Mouse (Mus musculus) heart, postnatal 4 days (tissue): ENCODE results near the gene Nfkbiz. TPM values are rescaled to one million over a fixed set of nuclear protein-coding genes. Genes with fewer than 3 reads are reported as not detected.

Source experiments
- DNase-seq: peaks from one replicate; pipeline ENCODE4 v3.0.0; 2021
- total RNA-seq, 2 experiments: library from RNA; stranded (reverse); gene quantifications; 2 replicates each; pipeline ENCODE4 v1.2.3; 2021

Gene Nfkbiz
- total RNA-seq, 2 experiments from 2014 or later = 3.8 to 3.9 TPM

DNA sequence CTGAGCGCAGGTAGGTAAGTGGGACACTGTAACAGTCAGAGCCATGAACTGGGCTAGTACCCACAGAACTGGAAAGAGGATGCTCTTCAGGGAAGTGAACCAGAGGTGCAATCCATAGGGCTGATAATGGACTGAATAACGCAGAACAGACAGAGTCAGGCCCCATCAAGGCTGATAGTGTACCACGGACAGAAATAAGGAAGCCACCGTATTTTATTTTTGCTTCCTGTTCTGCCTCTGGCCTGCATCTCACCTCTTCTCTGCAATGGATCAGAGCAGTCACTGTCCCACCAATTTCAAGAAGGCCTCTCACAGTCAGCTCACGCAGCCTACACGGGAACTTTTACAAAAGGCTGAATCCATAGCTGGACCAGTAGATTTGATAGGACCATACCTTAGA lies 6.7 kb downstream of the Nfkbiz start:
- DNase-seq = no peak

DNA sequence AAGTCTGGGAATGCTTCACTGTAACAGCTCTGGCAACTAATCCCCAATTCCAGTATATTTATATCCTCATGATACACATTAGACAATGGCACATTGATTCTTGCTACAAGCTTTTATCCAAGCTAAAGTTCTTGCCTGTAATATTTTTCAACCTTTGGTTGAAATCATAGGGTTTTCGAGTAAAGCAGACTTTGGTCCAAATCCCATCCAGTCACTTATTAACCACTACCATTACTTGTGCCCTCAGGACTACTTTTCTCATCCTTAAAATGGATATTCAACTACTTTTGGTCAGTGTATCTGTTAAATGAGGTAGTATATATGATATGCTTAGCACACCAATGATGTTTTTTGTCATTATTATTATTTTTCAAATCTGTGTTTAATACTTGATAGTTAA lies 7.2 kb downstream of the Nfkbiz start:
- DNase-seq = no peak

DNA sequence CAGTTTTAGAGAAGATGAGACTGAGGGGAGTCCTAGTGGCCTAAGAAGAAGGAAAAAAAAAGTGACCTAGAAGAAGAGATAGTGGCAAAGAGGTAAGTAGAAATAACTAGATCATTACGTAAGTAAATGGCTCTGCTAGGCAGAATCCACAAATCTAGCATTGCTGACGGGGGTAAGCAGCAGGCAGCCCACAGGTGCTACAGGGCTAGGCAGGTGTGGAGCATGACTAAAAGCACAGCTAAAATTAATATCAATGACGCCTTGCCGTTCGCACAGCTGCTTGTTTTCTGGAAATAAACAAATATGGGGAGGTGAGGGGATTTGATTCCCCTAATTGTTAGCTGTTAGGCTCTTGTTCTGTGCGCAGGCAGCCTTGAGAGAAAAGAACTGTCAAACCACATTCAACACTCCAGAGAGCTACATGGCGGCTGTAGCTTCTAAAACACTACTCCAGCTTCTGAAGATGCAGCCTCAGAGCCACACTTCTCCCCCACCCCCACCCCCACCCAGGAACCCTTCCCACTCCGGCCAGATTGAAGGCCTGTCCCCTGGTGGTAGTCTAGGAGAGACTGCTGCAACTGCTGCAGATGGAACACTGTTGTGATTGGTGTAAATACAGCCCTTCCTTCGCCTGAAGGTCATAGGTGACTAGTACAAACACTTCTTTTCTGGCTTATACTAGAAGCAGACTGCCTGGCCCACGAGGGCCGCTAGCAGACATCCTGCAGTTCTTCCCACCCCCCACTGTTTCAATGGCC lies 15.1 kb downstream of the Nfkbiz start:
- no peak for DNase-seq

GRCm38 (mm10) chr16:55822741-55823397 lies 15.8 kb downstream of the Nfkbiz start:
- no peak for DNase-seq

- peak; percentile 93 for DNase-seq
Measured at GRCm38 (mm10) chr16:55821997-55822740, 16.5 kb downstream of the Nfkbiz start.

DNA sequence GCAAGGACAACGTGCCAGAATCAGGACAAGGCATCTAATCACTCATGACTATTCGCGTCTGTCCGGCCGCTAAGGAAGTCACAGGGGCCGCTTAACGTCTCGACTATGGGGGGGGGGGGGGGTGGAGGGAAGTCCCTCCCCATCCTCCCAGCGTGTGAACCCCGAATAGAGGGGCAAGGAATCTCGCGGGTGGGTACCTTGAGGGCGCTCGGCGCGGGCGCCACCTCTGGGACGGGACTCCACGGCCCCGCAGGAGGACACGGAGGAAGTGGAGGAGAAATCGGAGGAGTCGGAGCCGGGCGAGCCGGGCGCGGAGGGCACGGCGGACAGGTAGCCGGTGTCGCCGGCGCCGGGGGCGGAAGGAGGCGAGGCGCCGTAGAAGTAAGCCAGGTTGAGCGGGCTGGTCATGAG lies 17.1 kb downstream of the Nfkbiz start:
- peak; percentile 33 for DNase-seq

DNA sequence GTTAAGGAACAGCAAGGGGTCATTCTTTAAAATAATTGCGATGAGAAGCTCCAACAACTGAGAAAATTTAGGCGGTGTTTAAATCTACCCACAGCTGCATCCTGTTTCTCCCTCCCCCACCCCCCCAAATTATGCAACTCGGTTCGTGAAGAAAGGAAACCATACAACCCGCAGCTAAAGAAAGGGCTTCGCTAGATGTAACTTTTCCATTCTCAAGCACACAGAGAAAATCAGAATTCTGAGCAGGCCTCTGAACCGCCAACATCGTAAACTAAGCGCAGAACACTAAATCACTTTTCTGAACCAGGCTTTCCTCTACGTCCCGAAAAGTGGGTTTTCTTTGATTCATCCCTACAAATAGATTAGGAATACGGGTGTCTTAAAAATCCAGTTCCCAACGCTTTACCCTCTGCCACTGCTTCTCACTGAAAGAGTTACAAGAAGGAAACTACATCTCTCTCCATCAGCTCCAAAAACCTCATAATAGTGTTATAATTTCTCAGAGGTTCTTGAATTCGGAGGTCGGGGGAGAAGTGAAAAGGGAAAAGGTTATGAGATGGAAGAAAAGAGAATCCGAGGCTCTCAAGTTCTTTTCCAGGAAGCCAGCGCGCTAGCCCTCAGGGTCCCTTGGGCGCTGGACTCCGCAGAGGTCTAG lies 17.7 kb downstream of the Nfkbiz start:
- DNase-seq = no peak

DNA sequence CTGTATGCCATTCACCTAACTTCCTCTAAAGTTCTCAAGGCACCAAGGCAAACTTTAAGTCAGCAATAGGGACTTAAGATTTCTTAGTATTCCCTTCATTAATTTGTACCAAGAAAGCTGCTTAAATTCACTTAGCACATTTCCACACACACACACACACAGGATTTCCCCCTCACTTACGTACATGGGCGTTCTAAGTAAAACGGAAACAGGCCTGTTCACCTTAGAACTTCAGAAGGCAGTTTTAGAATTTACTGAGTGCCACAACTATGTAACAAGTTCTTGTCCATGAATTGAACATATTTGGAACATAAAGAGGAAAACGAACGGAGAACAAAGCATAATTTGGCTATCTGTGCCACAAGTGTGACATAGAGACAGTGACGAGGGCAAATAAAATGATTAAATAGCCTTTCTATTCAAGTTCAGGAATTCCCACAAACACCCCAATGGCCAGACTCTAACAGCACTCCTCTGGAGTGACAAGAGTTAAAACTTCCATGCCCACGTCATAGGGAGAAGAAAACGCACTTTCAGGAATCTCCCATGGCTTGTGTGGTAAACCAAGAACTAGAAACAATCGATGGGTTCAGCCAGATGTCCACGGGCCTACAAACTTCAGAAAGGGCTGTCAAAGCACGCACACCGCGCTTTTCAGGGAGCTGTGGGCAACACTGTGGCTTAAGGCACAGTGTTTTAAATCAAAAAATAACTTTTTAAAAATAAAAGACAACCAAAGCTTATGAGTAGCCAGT lies 18.4 kb downstream of the Nfkbiz start:
- DNase-seq = no peak

- peak; percentile 71 for DNase-seq
Measured at GRCm38 (mm10) chr16:55819186-55819861, 19.4 kb downstream of the Nfkbiz start.

DNA sequence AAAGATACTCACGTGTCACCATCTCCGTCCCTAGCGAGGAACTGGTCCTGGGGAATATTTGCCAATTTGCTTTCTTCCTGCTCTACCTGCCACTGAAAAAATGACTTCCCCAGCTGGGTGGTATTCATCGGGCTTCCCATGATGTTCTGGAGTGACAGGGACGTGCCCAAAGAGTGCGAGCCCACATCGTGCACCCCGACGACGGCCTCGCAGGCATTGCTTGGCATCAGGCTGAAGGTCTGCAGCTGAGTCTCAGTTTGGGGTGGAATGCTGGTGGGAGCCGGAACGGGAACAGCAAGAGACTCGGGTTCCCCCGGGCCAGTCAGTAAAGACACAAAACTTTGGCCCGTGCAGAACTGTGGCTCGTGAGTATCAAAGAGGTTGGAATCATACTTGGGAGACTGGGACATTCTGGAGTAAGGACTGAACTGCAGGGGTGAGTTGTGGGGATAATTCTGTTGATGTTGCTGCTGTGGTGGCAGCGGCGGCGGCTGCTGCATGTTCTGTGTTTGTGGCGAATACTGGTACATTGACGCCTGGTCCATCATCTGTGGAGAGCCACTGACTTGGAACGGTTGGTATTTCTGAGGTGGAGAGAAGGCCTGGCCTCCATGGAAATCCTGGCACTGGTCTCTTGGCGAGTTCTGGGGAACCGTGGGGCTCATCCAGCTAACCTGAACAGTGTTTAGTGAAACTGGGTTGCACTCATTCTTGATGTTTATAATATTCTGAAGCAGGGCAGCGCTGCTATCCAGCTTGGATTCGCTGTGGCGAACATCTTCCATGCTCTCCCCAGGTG lies 20.8 kb downstream of the Nfkbiz start:
- no peak for DNase-seq

DNA sequence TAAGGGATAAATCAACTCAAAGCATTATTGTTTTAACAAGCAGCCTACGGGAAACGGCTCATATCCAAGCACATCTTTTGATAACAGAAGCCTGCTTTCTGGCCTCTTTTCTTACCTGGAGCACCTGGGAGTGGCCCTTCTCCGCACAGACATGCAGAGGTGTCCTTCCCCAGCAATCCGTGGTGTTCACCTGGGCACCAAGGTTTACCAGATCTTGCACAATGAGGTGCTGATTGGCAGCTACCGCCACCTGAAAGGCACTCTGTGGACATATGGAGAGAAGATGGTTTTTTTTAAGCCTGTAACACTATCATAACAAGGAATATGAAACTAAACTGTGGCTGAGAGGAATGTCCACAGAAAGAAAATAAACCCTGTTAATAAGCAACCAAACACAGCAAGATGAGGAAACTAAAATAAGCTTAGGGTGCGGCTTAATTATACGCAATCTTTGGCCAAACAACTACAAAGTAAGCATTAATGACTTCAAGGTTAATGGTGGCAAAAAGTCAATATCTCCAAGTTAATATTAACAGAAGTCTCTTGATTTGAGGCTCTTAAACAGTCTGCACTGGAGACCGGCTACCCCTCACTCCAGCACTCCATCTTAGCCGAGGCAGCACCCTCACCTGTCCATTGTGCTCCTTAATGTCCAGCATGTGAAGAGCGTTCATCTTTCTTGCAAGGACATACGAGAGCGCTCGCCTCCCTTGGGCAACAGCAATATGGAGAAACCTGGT lies 22.3 kb downstream of the Nfkbiz start:
- no peak for DNase-seq

DNA sequence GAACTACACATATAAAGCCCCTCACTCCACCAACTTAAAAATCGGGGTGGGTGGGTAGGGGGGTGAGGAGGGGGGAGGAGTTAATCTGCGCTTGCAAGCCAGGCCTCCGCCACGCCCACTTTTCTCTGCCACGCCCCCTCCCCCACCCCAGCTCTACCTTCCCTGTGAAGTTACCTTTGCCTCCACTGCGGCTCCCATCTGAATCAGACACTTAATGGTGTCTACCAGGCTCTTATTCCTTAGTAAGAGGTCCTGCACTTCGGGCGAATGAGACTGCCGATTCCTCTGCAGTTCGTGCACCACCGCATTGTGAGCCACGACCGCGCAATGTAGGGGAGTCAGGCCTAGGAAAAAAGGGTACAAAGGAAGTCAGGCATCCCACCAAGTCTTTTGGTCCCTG lies 23.2 kb downstream of the Nfkbiz start:
- DNase-seq = no peak

DNA sequence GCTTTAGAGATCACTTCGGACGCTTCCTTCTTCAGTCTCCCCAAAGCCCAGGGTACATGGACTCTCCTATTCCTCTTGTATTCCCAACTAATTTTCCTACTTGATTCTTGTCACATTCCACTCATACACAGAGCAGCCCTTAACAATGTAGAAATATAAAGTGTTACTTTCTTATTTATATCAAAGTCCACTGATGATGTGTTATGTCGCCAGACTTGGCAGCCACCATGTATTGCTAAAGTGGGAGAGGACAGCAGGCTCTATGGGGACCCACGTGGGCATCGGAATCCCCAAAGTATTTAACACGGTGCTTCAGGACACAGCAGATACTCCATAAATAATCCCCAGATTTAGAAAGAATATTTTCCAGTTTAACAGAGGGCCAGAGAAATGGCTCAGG lies 24.0 kb downstream of the Nfkbiz start:
- DNase-seq = no peak

DNA sequence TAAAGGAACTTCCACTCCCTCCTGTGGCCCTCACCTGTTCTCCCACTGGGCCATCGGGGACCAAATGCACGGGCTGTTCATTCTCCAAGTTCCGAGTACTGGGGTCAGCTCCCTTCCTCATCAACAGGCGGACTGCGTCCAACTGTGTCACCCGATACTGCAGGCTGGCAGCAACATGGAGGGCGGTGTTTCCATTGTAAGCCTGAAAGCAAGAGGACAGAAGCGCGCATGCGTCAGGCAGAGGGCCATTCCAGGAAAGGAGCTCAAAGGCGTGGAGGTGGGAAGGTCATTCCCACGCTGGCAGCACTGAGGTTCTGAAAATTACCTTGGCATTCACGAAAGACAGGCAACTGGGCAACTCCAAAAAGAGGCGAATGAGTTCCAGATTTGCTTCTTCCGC lies 24.8 kb downstream of the Nfkbiz start:
- DNase-seq = no peak

DNA sequence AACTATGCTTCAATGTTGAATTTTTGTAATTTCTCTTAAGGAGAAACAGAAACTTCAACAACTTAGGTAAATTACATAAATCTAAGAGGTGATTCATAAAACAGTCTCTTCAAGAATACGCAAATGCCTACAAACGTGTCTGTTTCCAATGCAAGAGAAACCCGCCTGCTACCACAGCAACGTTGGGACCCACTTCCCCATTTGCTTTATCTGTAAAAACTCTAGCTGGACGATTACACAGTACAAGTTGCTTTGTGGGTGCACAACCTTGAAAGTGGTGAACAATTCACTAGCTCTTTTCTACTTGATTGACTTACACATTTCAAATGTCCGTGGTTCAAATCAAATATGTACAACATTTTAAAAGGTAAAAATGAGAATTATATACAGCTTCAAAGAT lies 26.9 kb downstream of the Nfkbiz start:
- DNase-seq = no peak

- DNase-seq = no peak
Measured at GRCm38 (mm10) chr16:55809779-55810514, 28.8 kb downstream of the Nfkbiz start.

- no peak for DNase-seq
Measured at GRCm38 (mm10) chr16:55809345-55809744, 29.4 kb downstream of the Nfkbiz start.

GRCm38 (mm10) chr16:55807505-55807932 lies 31.2 kb downstream of the Nfkbiz start:
- no peak for DNase-seq

GRCm38 (mm10) chr16:55804799-55805198 lies 33.9 kb downstream of the Nfkbiz start:
- no peak for DNase-seq
